Mouse (Mus musculus): ENCODE data around the gene Tacstd2.

- no peak for TF ChIP-seq EP300 (IDR thresholded peaks at IDR 0.05)
- peak; percentile 18 for TF ChIP-seq CTCF (IDR thresholded peaks at IDR 0.05)
Measured at GRCm38 (mm10) chr6:67531822-67532162, 3.8 kb downstream of the Tacstd2 start.
